Mouse (Mus musculus) urinary bladder, postnatal 25 days (tissue): ENCODE results near the gene Cym.

Experiments
- DNase-seq: peaks from one replicate; pipeline ENCODE4 v3.0.0; 2022; ENCODE audit warnings: low spot score

The Cym gene

DNA sequence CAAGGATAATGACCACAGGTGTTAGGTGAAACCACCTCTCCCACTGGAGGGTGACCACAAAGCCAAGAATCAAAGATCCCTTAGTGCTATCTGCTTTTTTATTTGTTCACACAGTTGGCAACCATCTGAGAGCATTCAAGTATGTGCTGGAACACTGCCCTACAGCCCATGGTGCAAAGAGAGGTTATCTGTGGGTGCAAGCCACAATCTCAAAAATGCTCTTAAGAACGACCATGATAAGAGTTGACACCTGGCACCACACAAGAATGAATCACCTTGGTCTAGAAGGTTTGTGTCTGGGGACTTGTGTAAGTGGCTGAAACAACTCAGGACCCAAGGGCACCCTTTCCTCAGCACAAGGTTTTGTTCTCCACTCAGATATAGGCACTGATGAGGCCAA lies 1.7 kb upstream of the Cym start:
- no peak for DNase-seq

DNA sequence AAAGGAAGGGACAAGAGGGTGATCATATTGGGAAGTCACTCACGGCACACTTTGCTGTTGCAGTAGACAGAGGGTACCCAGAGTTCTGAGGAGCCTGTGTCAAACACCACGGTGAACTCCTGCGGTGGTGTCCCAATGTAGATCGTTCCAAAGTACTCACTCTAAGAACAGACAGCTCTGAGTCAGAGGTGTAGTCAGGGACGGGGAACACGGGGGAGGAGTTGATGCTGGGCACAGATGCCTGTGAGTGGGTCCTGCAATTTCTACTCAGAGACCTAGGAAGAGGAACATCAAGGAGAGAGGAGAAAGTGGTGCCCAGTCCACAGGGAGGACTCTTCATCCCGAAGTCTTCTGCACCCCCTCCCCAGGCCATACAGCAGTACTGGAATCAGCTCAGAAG lies 3.0 kb downstream of the Cym start:
- no peak for DNase-seq

DNA sequence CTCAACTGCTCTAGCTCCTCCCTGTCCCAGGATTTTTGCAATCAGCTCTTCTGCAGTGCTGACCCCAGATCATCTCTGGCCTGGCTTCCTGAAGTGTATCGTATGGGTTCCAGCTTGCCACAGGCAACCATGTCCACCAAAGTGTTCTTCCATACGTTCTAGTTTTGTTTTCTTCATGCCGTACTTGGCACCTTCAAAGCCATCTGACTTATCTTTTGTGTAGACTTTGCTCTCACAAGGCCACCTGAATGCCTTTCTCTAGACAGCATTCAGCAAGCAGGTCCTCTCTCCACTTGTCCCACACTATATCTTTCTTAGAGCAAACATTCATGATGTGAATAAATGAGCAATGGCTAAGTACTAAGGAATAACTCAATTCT lies 4.4 kb downstream of the Cym start:
- no peak for DNase-seq

DNA sequence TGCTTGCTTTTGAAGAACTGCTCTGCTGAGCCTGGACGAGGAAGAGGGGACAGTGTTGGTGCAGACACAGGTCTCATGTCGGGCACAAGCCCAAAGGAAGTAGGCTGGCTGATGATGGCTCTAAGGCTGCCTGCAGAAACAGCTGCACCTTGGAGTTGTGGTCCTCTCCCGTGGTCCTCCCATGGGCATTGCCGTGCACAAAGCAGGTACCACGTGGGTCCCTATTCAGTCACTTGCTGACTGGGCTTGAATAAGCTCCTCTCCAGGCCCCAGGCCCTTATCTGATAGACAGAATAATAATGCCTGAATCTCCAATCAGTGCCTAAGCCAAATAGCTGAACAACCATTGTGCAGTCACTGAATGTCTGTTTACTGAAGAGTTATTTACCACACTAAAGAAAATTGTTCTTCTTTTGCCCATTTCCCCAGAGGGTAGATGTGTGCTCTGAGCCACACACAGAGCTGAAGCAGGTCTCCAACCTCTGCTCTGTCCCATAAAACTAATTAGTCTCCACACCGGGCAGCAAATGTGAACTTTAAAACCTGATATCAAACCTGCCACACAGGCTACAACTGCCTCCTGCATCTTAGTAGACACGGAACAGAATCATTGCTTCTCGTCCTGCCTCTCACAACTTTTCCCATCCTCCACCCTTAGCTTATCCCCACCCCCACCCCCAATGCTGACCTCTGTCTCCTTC lies 5.0 kb downstream of the Cym start:
- DNase-seq, result no peak

DNA sequence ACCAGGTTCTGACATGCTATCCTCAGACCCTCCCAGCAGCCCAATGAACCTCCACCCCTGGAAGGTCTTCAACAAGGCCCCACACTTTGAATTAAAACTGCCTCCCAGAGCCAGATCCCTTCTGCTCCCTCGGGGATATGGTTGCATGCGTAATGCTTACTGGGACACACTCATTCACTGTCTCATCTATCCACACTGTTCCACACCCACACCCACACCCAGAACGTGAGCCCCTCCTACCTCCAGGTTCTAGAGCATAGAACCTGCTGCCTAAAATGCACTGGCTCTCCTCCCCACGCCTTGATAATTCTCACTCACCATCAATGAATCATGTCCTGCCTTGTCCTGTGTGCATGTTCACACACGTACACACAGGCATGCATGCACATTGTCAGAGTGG lies 6.9 kb downstream of the Cym start:
- no peak for DNase-seq

DNA sequence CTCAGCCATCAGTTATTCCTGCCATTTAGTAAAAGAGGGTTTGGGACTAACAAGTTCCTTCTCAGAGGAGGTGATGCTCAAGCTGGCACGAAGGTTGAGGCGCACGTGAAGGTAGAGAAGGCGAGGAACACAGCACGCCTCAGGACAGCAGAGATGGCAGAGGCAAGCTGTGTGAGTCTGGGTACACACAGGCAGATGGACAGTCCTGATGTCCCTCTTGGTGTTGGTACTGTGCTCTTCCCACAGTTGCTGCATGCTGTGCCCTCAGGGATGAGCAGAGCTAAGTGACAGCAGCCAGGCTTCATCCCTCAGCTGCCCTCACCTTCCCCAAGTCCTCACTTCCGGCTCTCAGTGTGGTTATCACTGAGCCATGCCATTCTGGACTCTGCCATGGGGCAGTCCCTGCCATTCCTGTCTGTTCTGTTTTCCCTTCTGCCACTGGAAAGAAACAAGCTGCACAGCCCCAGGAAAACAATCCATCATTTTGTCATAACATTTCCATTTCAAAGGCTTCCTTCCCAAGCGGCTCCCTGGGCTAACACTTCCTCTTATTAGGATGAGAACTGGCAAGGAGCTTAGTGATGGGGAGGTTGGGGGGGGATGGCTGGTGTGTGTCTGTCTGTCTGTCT lies 13.8 kb downstream of the Cym start:
- no peak for DNase-seq

DNA sequence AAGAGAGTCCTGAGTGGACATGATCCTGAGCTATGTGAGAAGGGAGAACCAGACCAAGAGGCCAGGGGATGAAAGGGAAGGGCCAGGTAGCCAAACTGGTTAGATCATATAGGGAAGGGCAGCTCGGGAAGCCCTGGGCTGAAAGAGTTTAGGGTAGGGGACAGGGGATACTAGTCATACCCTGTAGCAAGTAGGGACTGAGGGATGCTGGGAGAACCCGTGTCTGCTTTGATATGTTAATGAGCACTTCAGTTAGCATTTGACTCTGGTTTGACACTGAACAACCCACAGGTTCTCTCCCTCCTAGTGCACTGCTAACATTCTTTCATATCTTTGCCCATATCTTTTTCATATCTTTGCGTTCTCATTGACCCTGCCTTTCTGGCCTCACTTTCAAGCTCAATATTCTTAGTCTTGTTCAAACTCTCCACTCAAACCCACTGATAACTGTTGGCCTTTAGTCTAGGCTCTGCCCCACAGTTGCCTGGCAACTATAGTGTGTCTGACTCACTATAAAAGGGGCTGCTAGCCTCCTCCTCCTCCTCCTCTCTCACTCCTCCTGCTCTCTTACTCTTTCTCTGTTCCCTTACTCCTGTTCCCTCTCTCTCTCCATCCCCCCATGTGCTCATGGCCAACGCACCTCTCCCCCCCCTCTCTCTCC lies 14.9 kb downstream of the Cym start:
- no peak for DNase-seq

DNA sequence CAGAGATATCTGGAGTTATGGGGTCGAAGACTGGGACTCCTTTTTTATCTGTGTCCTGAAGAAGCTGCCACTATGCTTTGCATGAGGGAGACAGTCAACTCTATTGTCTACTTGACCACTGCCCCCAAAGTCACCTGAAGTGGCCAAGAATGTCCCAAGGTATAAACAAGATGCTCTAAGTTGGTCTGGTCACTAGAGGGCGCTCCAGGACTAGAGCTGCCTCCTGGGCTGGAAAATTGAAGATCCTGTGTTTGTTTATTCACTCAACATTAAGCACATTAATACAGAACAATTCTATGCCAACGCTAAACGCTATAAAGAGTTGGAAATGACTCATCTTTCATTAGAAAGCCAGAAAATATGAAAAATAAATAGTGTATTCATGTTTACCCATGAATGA lies 15.5 kb downstream of the Cym start:
- peak; percentile 74 for DNase-seq

DNA sequence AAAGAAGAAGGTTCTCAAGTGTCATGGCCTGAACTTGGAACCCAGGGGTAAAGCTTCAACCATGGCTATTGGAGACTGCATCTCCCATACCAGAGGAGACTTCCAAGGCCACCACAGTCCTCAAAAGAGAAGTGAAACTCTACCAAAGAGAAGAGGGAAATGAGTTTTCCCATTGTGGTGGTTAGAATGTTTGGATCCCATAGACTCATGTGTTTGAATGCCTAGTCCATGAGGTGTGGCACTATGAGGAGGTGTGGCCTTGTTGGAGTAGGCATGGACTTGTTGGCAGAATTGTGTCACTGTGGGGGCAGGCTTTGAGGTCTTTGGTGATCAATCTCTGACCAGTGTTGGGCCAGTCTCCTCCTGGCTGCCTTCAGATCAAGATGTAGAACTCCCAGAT lies 16.4 kb downstream of the Cym start:
- no peak for DNase-seq

DNA sequence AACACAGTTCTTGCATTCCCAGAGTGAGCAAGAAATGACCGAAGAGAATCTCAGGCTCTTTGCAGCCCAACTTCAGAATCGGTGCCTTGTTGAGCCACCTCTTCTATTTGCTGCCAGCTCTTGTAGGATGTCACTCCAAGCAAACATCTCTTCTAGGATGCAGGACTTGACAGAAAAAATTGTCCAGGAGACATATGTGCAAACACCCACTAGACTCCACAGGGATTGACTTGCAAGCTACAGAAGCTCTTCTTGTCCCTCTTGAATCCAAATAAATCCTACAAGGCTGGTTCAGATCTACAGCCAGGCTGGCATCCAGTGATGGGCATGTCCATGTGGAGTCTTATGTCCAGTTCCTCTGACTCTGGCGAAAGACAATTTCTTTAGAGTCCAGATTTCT lies 17.1 kb downstream of the Cym start:
- no peak for DNase-seq

DNA sequence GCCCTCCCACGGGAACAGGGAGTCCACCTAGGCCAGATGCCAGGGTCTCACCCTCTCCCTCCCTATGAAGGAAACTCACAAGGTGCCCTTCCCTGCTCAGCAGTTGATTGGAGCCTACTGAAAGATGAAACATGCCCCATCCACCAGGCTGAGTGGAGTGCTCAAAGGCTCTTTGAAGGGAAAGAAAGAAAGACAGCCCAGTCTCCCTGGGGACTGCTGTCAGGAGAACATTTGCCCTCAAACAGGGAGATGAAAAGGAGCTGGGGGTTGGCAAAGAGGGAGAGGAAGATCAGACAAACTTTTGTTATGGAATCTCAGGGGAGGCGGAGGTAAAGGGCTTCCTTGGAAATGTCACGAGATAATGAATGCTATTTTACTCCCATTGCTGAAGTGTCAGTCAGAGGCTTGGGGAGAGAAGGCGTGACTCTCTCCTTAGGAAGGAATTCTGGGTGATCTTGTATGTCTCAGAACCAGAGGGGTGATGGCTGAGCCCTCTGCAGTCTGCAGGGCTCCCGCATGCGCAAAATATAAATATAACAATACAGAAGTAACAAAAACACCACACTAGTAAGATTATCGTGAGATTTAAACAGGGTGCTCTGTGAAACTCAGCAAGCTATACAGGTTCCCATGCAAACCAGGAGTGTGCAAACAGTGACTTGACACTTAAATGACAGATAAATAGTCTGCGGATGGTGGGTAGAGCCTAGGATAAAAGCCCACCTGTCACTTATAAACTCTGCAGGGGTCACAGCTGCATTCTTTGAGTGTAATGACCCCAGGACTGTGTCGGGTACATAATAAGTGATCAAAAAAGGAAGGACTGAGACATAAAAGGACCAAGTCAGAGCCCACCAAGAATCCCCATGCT lies 20.0 kb downstream of the Cym start:
- DNase-seq, result no peak

DNA sequence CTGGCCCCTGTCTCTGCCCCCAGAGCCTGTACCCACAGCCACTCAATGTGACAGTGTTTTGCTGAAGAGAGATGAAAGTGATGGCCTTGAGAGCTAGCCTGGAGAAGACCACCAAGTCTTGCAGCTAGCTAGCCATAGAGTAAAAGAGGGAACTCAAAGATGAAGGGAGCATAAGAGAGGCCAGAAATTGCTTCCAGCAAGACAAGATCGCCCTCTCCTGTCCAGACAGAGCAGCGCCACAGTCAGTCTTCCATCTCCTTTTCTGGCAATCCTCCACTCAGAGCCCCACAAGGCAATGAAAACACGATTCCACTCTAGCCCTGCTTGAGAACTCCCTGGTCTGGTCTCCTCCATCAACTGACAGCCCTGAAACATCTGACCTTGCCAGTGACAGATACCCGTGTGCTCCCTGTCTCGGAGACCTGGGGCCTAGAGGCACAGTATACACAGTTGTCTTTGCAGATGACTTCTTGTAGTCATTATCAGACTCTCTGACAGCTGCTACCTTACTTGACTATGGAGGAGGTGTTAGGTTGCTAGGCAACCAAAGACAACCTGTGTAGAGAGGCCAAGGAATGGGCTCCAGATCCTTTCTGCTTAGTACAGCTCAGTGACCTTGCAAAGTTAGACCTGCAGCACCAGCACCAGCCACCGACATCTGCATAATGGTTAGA lies 33.2 kb downstream of the Cym start:
- DNase-seq, result no peak

DNA sequence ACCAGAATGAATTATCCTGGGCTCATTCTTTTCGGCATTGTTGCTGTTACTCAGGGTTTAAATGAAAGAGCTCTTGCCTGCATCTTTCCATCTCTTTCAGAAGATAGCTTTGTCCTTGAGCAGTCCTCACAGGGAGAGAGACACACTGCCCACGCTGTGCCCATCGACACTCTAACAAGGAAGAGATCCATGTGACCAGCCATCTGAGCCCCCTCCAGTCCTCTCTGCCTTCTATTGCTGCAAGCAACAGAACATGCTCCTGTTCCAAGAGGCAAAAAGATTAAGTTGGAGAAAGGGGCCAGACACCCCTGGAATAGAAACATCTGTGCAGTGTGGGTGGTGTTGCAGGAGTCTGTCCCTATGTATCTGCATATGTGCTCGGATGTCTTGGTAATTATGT lies 34.5 kb downstream of the Cym start:
- DNase-seq, result no peak

DNA sequence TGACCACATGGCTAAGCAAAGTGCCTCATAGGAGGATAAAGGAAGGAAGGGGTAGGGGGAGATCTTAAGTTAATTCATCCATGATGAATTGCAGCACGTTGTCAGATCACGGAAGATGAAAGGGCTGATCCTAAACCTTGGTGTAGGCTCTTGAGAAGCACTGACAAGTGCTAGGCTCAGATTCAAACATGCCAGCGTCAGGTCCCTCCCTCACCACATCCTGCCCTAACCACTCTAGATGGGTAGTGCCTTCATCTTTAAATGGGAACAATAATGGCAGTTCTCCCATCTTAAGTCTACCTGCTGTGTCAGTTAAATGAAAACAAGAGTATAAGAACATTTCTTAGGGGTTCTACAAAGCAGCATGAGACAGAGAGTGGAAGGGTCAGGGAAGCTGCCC lies 35.9 kb downstream of the Cym start:
- no peak for DNase-seq

DNA sequence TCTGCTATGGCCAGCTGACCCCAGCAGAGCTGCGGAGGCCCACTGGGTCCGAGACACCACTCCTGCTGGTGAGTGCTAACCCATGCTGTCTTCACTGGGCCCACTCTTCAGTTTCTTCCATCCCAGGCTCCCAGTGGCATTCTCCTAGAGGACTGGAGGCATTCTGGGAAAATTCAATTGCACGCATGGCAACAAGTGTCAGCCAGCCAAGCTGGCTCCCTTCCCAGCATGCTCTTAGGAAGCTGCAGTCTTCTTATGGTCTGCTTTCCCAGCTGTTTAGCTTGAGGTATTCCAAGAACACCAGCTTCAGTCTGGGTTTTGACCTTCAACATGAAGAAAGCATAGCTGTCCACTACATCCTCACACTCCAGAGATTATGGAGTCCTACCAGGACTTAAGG lies 38.4 kb downstream of the Cym start:
- DNase-seq, result no peak

DNA sequence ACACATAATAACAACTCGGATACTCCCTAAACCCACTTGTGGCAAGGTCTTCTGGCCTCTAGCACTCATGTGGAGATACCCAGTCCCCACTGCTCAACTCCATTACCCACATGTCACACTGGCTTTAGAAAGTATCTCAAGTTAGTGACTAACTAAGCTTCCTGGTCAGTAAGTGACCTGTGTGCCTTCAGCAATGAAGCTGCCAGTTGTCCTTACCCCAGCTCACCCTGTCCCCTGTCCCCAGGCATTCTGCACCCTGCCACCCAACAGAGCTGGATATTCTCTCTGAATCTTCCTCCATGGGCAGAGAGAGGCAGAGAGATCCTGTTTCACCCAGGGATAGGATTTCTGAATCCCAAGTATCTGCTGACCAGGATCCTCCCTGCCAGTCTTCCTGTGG lies 38.8 kb downstream of the Cym start, which contains the start of gene Kcna10:
TSS of gene Kcna10 (plus strand) at position 301 of the 400 bp plus-strand sequence.
- no peak for DNase-seq

DNA sequence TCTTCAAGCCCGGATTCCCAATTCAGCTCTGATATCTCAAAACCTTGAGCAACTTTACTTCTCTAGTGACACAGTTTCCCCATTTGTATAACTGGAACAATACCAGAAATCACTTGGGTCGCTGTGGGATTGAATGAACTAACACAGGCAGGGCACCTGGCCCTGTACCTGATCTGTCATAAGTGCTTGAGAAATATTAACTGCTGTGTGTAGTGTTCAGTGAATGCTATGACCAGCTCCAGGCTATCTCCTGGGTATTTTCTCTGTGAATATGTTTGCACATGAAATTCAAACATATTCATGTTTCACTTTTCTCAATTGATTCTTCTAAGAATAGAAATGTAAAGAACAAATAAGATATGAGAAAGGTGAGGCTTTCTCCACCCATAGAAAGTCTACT lies 40.7 kb downstream of the Cym start:
- DNase-seq, result no peak

DNA sequence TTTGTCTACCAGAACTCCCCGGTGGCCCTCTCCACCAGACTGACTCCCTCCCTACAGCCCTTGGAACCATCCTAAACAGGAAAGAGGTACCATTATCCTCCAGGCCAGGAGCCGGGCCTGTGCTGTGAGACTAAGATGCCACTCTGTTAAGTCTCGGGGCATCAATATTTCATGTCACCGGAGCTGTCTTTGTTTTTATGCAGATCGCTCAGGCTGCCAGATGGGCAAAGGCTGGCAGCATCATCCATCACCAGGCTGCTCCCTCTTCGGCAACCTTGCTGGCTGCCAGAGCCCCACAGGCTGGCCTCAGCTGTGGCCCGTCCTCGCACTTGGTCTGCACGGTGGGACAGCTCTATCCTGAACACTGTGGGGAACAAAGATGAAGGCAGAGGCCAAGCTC lies 45.0 kb downstream of the Cym start:
- no peak for DNase-seq

DNA sequence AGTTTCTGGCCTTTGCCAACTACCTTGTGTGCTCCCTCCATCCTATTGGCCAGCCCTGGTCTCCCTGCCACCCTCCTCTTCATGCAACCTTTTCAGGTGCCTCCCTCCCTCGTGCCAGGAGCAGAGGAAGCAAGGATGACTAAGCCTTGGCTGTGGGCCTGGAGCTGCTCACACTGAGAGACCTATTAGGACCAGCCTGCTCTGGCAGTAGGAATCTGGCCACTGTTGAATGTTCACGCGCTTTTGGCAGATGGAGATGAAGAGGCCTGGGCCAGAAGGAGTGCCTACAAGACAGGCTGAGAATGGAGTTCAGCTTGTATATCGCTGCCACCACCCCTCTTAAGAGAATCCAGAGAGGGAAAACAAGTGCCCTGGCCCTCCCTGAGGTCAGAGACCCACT lies 46.0 kb downstream of the Cym start:
- DNase-seq, result peak; percentile 3

DNA sequence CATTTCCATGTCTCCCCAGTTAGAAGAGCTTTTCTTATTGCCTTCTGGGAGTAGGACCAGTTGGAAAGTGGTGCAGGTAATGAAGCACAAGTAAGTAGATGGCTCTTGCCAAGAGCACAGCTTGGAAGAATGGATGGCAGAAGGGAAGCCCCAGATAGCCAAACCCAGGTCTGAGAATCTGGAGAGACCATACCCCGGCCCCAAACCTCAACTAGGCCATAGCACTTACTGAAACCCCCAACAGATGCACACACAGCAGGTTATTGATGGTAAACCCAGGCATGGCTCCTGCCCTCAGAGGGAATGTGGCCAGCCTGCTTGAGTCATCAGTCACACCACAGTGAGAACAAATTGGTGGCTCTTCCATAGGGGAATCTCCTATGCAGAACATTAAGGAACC lies 49.0 kb downstream of the Cym start:
- no peak for DNase-seq

DNA sequence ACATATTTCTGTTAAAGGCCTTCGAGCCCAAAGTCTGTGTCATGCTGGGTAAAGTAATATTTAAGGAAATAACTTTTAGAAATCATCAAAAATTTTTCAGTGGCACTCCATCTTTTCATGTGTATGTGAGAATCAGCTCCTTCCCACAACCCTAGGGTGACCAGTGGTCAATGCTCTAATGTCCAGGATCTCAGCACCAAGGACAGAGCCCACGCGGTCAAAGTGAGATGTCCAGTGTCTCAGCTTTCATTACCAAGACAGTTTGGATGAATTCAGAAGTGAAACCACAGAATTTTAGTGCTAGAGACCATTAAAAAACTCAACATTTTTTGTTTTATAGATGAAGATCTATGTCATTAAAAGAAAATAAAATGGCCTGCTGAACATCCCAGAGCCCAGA lies 49.6 kb downstream of the Cym start:
- DNase-seq, result no peak

DNA sequence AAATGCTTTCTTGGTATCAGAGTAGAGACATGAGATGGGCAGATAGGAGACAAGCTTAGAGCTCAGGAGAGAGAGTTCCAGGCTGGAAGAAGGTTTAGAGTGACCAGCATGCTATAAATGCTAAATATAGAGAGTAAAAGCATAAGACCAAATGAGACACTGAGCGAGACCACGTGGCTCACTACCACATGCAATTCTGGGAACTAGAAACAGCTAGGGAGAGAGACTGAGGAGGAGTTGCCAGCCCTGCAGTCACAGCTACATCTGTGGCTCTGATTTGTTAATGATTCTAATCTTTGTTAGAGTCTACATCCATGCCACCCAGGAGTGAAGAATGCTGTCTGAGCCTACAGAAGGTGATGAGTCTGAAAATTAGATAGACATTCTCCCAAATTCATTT lies 52.0 kb downstream of the Cym start:
- no peak for DNase-seq
